Mouse (Mus musculus): ENCODE measurements around the gene Psmd1.

Gene Psmd1

GRCm38 (mm10) chr1:86156075-86156474 lies 91.9 kb downstream of the Psmd1 start:
- no peak for DNase-seq (ENCODE audit: low read depth, low spot score)

- DNase-seq (ENCODE audit: low read depth, low spot score), result no peak
Measured at GRCm38 (mm10) chr1:86156595-86156994, 92.4 kb downstream of the Psmd1 start.

GRCm38 (mm10) chr1:86160059-86160458 lies 95.9 kb downstream of the Psmd1 start:
- no peak for DNase-seq (ENCODE audit: low read depth, low spot score)

- no peak for DNase-seq (ENCODE audit: low read depth, low spot score)
Measured at GRCm38 (mm10) chr1:86160479-86160878, 96.3 kb downstream of the Psmd1 start.

GRCm38 (mm10) chr1:86161061-86161460 lies 96.9 kb downstream of the Psmd1 start:
- DNase-seq (ENCODE audit: low read depth, low spot score), result no peak

- no peak for DNase-seq (ENCODE audit: low read depth, low spot score)
Measured at GRCm38 (mm10) chr1:86174602-86175001, 110.4 kb downstream of the Psmd1 start.

- DNase-seq (ENCODE audit: low read depth, low spot score), result no peak
Measured at GRCm38 (mm10) chr1:86176066-86176465, 111.9 kb downstream of the Psmd1 start.

GRCm38 (mm10) chr1:86178462-86179253 lies 114.5 kb downstream of the Psmd1 start:
- DNase-seq (ENCODE audit: low read depth, low spot score), result peak; percentile 91

GRCm38 (mm10) chr1:86182004-86182709 lies 118.0 kb downstream of the Psmd1 start:
- DNase-seq (ENCODE audit: low read depth, low spot score), result peak; percentile 42

- no peak for DNase-seq (ENCODE audit: low read depth, low spot score)
Measured at GRCm38 (mm10) chr1:86183577-86184263, 119.5 kb downstream of the Psmd1 start.

GRCm38 (mm10) chr1:86186762-86187161 lies 122.6 kb downstream of the Psmd1 start:
- no peak for DNase-seq (ENCODE audit: low read depth, low spot score)

GRCm38 (mm10) chr1:86187856-86188255 lies 123.7 kb downstream of the Psmd1 start:
- DNase-seq (ENCODE audit: low read depth, low spot score), result peak; percentile 85

GRCm38 (mm10) chr1:86188271-86188670 lies 124.1 kb downstream of the Psmd1 start:
- no peak for DNase-seq (ENCODE audit: low read depth, low spot score)

All from ZHBTc4 (cell line).